Mouse (Mus musculus): Measurements from ENCODE around the gene Mcm3ap. TPM values are rescaled to one million over a fixed set of nuclear protein-coding genes. Genes with fewer than 3 reads are reported as not detected.

Mcm3ap gene
- polyA plus RNA-seq (2012; rRNA removed; ENCODE audit: low replicate concordance) = 7.2 and 9.6 TPM in 2 replicates

DNA sequence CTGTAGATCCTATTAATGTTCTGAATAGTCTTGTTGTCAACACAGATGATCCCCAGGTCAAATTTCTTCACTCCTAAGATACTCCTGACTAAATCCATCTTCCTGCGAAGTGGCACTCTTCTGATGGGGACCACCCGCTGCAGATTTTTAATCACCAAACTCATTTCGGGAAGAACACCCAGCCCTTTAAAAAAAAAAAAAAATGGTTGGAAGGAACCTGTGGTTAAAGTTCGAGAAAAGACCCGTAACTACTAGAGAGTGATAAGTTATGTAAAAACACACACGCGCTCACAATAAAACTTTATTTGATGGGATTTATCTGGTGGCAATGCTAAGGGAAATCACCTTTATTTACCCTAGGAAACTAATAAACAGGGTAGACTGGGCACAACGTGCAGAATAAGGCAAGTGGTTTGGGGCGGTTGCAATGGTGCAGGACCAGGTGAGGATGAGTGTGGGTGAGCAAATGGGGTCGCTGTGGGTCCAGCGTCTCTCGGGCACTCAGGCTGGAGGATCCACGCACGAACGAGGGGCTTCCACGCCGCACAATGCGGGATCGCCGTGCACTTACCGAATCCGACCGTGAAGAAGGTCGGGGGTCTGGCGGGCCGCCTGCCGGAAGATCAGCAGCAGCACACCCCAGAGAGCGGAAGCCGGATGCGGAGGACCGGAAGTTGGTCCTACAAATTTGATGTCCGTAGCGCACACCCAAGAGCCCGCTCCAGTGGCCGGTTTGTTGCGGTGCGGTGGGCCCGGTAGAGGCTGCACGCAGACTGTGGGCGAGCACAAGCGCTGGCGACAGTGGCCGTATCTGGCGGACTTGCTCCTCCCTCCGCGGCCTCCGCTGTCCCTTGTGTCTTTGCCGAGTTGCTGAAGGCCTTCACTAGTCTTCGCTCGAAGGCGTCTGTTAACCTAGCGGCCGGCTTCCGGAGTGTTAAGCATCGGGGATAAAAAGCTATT lies at the start of gene Mcm3ap, which contains the start of gene Ybey:
Gene Mcm3ap (plus strand): TSS at position 725 of the 960 bp plus-strand sequence.
Gene Ybey (minus strand): TSS at position 912 of the 960 bp plus-strand sequence.

DNA sequence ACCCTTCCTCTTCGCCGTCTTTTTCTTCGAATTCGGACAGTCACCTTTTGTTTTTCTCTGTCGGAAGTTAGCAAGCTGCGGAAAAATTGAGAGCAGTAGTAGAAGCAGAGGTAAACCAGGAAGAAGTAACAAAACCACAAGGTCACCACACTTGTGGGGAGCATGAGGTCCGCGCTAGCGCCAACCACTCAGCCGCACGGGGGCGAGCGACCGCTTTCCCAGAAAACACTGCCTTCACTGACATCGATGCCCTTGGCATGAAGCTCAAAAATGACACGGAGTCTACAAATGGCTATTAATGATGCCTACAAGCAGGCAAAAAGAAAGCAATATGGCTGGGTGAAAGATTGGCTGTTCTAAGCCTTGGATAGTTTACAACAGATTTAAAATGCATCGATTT lies 28.4 kb upstream of the Mcm3ap start, which contains the start of gene AC141477.1:
Gene AC141477.1 (minus strand): TSS at position 164 of the 400 bp plus-strand sequence.

DNA sequence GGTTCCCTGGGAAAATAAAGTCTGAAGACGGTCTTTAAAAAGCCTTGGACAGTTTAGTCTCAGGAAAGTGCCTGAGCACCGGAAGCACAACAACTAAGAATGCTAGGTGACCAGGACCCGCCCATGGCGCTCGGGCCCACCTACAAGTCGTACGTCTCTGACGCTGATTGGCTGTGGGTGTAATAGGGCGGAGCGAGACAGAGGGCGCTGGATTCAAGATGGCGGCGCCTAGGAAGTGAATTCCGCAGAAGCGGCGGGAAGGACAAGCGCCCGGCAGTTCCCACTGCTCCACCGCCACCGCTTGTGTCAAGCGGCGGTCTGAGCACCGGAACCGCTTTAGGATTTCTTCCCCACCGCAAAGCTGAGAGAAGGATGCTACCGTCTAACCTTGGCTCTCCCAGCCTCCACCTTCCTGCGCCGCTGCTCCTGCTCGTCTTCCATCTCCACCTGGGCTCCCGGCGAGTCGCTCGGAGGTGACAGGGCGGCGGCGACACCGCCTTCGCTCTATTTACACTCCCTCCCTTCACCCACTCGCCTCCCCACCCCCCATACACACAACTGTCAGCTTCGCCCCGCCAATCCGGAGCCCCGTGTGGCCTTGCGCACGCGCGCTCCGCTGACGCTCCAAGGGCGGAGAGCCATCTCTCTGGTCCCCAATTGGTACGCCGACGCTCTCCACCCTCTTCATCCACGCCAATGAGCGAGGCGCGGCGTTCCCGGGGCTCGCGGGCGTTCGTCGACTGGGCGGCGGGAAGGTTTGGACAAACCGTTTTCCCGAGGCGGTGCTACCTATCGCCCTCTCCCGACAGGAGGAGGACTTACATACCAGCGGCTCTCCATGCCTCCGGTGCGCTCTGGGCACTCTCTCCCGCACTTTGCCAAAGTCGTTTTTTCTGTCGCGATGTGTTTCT lies 26.3 kb upstream of the Mcm3ap start, which contains the start of gene Pcnt:
Gene Pcnt (minus strand): TSS at position 609 of the 911 bp plus-strand sequence.

DNA sequence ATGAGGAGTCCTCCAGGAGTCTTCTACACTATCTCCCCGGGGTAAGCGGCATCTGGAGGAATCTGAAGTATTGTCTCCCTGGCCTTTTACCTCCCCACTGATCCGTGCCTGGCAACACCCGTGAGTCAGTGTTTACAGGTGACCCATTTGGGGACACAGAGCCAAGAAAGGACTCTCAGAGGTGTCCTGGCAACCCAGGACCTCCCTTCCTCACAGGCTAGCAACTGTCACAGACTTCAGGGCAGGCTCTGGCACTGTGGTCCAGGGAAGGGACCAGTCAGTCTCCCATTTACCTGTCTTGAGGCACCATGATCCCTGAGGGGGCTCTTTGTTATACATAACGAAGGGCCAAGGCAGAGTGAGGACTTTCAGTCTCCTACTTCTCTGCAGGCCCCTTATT lies 19.9 kb upstream of the Mcm3ap start, which contains the start of gene 2610028H24Rik:
Gene 2610028H24Rik (plus strand): TSS at position 231 of the 400 bp plus-strand sequence.

DNA sequence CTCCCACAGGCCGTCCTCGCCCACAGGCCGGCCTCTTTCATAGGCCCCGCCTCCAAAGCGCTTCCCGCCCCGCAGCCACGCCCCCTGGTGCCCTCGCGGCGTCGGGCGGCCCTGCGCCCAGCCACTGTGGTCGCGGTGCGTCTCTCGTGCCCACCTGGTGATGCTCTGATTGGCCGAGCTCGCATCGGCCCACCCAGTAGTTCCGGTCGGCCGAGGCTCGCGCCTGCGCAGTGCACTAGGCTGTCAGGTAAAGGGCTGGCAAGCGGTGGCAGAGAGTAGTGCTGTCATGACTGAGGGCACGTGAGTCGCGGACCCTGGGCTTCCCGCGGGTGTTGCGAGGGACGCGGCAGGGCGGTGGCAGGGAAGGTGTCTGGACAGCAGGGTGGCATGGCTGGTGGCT lies 62.6 kb downstream of the Mcm3ap start, which contains the start of gene Lss:
Gene Lss (plus strand): TSS at position 214 of the 400 bp plus-strand sequence.

DNA sequence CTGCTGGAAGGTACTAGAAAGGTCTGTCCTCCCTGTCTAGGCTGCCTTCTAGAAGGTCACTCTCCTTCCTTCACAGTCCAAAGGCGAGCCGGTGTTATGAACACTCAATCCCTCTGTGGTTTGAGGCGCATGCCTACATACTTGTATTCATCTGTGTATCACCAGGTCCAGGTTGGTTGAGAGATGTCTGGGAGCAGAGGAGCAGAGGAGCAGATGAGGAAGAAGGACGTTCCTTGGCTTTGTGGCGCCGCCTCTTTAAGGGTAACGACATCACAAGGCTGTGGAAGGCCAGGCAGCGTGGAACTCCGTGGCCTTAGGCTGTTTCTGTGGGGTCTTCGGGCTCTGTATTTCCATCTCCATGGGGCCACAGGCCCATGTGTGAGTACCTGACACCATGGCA lies 93.2 kb downstream of the Mcm3ap start, which contains the start of gene Spatc1l:
Gene Spatc1l (plus strand): TSS at position 301 of the 400 bp plus-strand sequence.

Other genes with a start within 250 kb of the Mcm3ap start
- gene Prmt2, start 231.1 kb upstream of the Mcm3ap start, polyA plus RNA-seq (2012; rRNA removed; ENCODE audit: low replicate concordance) = 14.6 and 20.6 TPM in 2 replicates
- 0.44 and 1.6 TPM in 2 replicates for gene S100b, start 215.1 kb upstream of the Mcm3ap start, polyA plus RNA-seq (2012; rRNA removed; ENCODE audit: low replicate concordance)
- 7.9 and 8.9 TPM in 2 replicates for gene Dip2a, start 123.6 kb upstream of the Mcm3ap start, polyA plus RNA-seq (2012; rRNA removed; ENCODE audit: low replicate concordance)
- gene AC141477.1, start 28.5 kb upstream of the Mcm3ap start, polyA plus RNA-seq (2012; rRNA removed; ENCODE audit: low replicate concordance) = not detected in 2 replicates
- gene Pcnt, start 26.1 kb upstream of the Mcm3ap start, polyA plus RNA-seq (2012; rRNA removed; ENCODE audit: low replicate concordance) = 7.0 and 7.6 TPM in 2 replicates
- not detected in 2 replicates for gene 2610028H24Rik, start 19.8 kb upstream of the Mcm3ap start, polyA plus RNA-seq (2012; rRNA removed; ENCODE audit: low replicate concordance)
- gene Ybey, start 187 bp downstream of the Mcm3ap start, polyA plus RNA-seq (2012; rRNA removed; ENCODE audit: low replicate concordance) = 3.3 and 4.8 TPM in 2 replicates
- gene Lss, start 62.7 kb downstream of the Mcm3ap start, polyA plus RNA-seq (2012; rRNA removed; ENCODE audit: low replicate concordance) = 7.3 and 24.3 TPM in 2 replicates
- not detected in 2 replicates for gene Spatc1l, start 93.3 kb downstream of the Mcm3ap start, polyA plus RNA-seq (2012; rRNA removed; ENCODE audit: low replicate concordance)
- 0.04 TPM in 1 of 2 replicates, not detected in the other for gene Ftcd, start 106.7 kb downstream of the Mcm3ap start, polyA plus RNA-seq (2012; rRNA removed; ENCODE audit: low replicate concordance)
- 77.2 and 77.4 TPM in 2 replicates for gene Col6a2, start 154.7 kb downstream of the Mcm3ap start, polyA plus RNA-seq (2012; rRNA removed; ENCODE audit: low replicate concordance)

All from duodenum, adult 2 months (tissue).